9 mouse cellular contexts compared by ENCODE assay signal in genomic region chr17:32676040-32676635, GRCm38 (mm10). TPM values are rescaled to one million over a fixed set of nuclear protein-coding genes. Genes with fewer than 3 reads are reported as not detected.
DNase-seq lines count a peak whose midpoint lies in the region; ATAC-seq lines count a peak whose summit lies in the region.
"Had no signal": no experiment of that assay in that cellular context is flagged by ENCODE, and none has a peak within 500 bp of the region (broad histone marks: within the 10 kb centered on the region; RNA-seq: fewer than 3 reads in every experiment).

No protein-coding gene starts in this region.

- peak overlapping the region; percentile 28 for H3K4me2 ChIP-seq in heart, embryonic 16.5 days (ENCODE audit: low read depth, low read length)
- H3K4me2 ChIP-seq in forebrain, embryonic 12.5 days: 0 out of 2 replicates have a peak overlapping the region, but pooled peaks have one; percentile 6
- H3K4me2 ChIP-seq in lung, embryonic 16.5 days (ENCODE audit: low read depth, low read length): peak overlapping the region; percentile 24; the same call in 1 of the 2 replicates
- peak overlapping the region; percentile 40 for H3K4me2 ChIP-seq in stomach, embryonic 16.5 days (ENCODE audit: low read depth, low read length)

- H3K9ac ChIP-seq in heart, embryonic 16.5 days (ENCODE audit: low read length): no peak overlapping the region
- H3K9ac ChIP-seq in forebrain, embryonic 12.5 days: no peak overlapping the region
- no peak overlapping the region for H3K9ac ChIP-seq in lung, embryonic 16.5 days (ENCODE audit: low read length)
- no peak overlapping the region for H3K9ac ChIP-seq in stomach, embryonic 16.5 days (ENCODE audit: low read length)

- no peaks in the 10 kb centered on the region for H3K4me1 ChIP-seq in heart, embryonic 16.5 days (ENCODE audit: control insufficient read depth, insufficient read depth, low read length)
- no peaks in the 10 kb centered on the region for H3K4me1 ChIP-seq in forebrain, embryonic 12.5 days
- no peaks in the 10 kb centered on the region for H3K4me1 ChIP-seq in lung, embryonic 16.5 days (replicated peaks; ENCODE audit: control insufficient read depth, insufficient read depth, low read length)
- H3K4me1 ChIP-seq in stomach, embryonic 16.5 days (ENCODE audit: control insufficient read depth, insufficient read depth, low read length): no peaks in the 10 kb centered on the region

- no peak overlapping the region for H3K27ac ChIP-seq in heart, embryonic 16.5 days (ENCODE audit: low read length)
- H3K27ac ChIP-seq in forebrain, embryonic 12.5 days: no peak overlapping the region
- H3K27ac ChIP-seq in lung, embryonic 16.5 days (ENCODE audit: low read length): no peak overlapping the region
- H3K27ac ChIP-seq in stomach, embryonic 16.5 days (ENCODE audit: low read length): no peak overlapping the region

- no peaks in the 10 kb centered on the region for H3K27me3 ChIP-seq in heart, embryonic 16.5 days (ENCODE audit: control insufficient read depth, insufficient read depth, low read length)
- H3K27me3 ChIP-seq in forebrain, embryonic 12.5 days: peaks cover 4% of the 10 kb centered on the region
- no peaks in the 10 kb centered on the region for H3K27me3 ChIP-seq in lung, embryonic 16.5 days (ENCODE audit: control insufficient read depth, insufficient read depth, low read depth, low read length)
- no peaks in the 10 kb centered on the region for H3K27me3 ChIP-seq in stomach, embryonic 16.5 days (ENCODE audit: control insufficient read depth, insufficient read depth, low read length)

- no peak overlapping the region for H3K4me3 ChIP-seq in heart, embryonic 16.5 days (ENCODE audit: low read length)
- H3K4me3 ChIP-seq in forebrain, embryonic 12.5 days (replicated peaks): no peak overlapping the region
- H3K4me3 ChIP-seq in lung, embryonic 16.5 days (ENCODE audit: low read length): no peak overlapping the region
- H3K4me3 ChIP-seq in stomach, embryonic 16.5 days (replicated peaks; ENCODE audit: low read length): no peak overlapping the region

- no peaks in the 10 kb centered on the region for H3K36me3 ChIP-seq in heart, embryonic 16.5 days (ENCODE audit: control insufficient read depth, insufficient read depth)
- no peaks in the 10 kb centered on the region for H3K36me3 ChIP-seq in forebrain, embryonic 12.5 days (replicated peaks)
- H3K36me3 ChIP-seq in lung, embryonic 16.5 days (ENCODE audit: control insufficient read depth, insufficient read depth, low read length): no peaks in the 10 kb centered on the region
- H3K36me3 ChIP-seq in stomach, embryonic 16.5 days (ENCODE audit: control insufficient read depth, insufficient read depth, low read length): no peaks in the 10 kb centered on the region
- H3K36me3 ChIP-seq: G1E had no signal

- DNase-seq in heart, postnatal 25 days (ENCODE audit: low spot score): no peak
- no peak for DNase-seq in right cerebral cortex, postnatal 10 days (ENCODE audit: low spot score in 2 of 2)
- no peak for DNase-seq in right cerebral cortex, postnatal 14 days
- no peak for DNase-seq in B cell, adult 2 months

- intact Hi-C loops in heart, postnatal 25 days (cut with DNase I): no loop called here

- no peak for ATAC-seq in heart, embryonic 16.5 days (replicated peaks; ENCODE audit: extremely low read depth, insufficient read depth, low FRiP score)
- no peak for ATAC-seq in forebrain, embryonic 12.5 days (ENCODE audit: low FRiP score)
- ATAC-seq in lung, embryonic 16.5 days (ENCODE audit: low read depth): no peak
- no peak for ATAC-seq in stomach, embryonic 16.5 days (ENCODE audit: insufficient read depth, low FRiP score)

- WGBS in heart, embryonic 16.5 days: 38% methylated on average over 21 of the region's 21 CpGs
- WGBS in forebrain, embryonic 12.5 days: 46% methylated on average over 21 of the region's 21 CpGs
- WGBS in lung, embryonic 16.5 days: 35% methylated on average over 21 of the region's 21 CpGs
- 36% methylated on average over 21 of the region's 21 CpGs for WGBS in stomach, embryonic 16.5 days

- no peaks in the 10 kb centered on the region for H3K9me3 ChIP-seq in heart, embryonic 16.5 days (replicated peaks; ENCODE audit: control insufficient read depth, low read length)
- no peaks in the 10 kb centered on the region for H3K9me3 ChIP-seq in forebrain, embryonic 12.5 days
- no peaks in the 10 kb centered on the region for H3K9me3 ChIP-seq in lung, embryonic 16.5 days (ENCODE audit: control insufficient read depth, low read length)
- no peaks in the 10 kb centered on the region for H3K9me3 ChIP-seq in stomach, embryonic 16.5 days (replicated peaks; ENCODE audit: control insufficient read depth, low read length)
- H3K9me3 ChIP-seq: G1E had no signal

RNA-seq across cellular contexts. Expression of gene Cyp4f15, which starts 9.3 kb away (rescaled TPM):
- polyA plus RNA-seq in heart, embryonic 16.5 days (2015; fragmentation: Nextera tagmentation; extraction: Ambion mirVana): not detected in 2 replicates
- total RNA-seq in heart, postnatal 25 days (2021): not detected
- polyA plus RNA-seq in forebrain, embryonic 12.5 days (2016; fragmentation: Nextera tagmentation; extraction: Ambion mirVana): 0.91 and 1.5 TPM in 2 replicates
- polyA plus RNA-seq in lung, embryonic 16.5 days (2015; fragmentation: Nextera tagmentation; extraction: Ambion mirVana): not detected in 2 replicates
- 0.41 and 1.0 TPM in 2 replicates for polyA plus RNA-seq in stomach, embryonic 16.5 days (2015; fragmentation: Nextera tagmentation; extraction: Ambion mirVana)
- total RNA-seq: G1E had no signal
- polyA plus RNA-seq: G1E had no signal

RNA-seq across cellular contexts. Expression of gene Cyp4f40, which starts 17.4 kb away (rescaled TPM):
- not detected in 2 replicates for polyA plus RNA-seq in heart, embryonic 16.5 days (2015; fragmentation: Nextera tagmentation; extraction: Ambion mirVana)
- not detected for total RNA-seq in heart, postnatal 25 days (2021)
- not detected in 2 replicates for polyA plus RNA-seq in forebrain, embryonic 12.5 days (2016; fragmentation: Nextera tagmentation; extraction: Ambion mirVana)
- polyA plus RNA-seq in lung, embryonic 16.5 days (2015; fragmentation: Nextera tagmentation; extraction: Ambion mirVana): 0.21 TPM in 1 of 2 replicates, not detected in the other
- polyA plus RNA-seq in stomach, embryonic 16.5 days (2015; fragmentation: Nextera tagmentation; extraction: Ambion mirVana): 1.2 and 2.1 TPM in 2 replicates
- polyA plus RNA-seq: G1E had no signal

RNA-seq across cellular contexts. Expression of gene Cyp4f37, which starts 55.0 kb away (rescaled TPM):
- not detected in 2 replicates for polyA plus RNA-seq in heart, embryonic 16.5 days (2015; fragmentation: Nextera tagmentation; extraction: Ambion mirVana)
- not detected for total RNA-seq in heart, postnatal 25 days (2021)
- not detected in 2 replicates for polyA plus RNA-seq in forebrain, embryonic 12.5 days (2016; fragmentation: Nextera tagmentation; extraction: Ambion mirVana)
- polyA plus RNA-seq in lung, embryonic 16.5 days (2015; fragmentation: Nextera tagmentation; extraction: Ambion mirVana): not detected in 2 replicates
- not detected in 2 replicates for polyA plus RNA-seq in stomach, embryonic 16.5 days (2015; fragmentation: Nextera tagmentation; extraction: Ambion mirVana)
- polyA plus RNA-seq: G1E had no signal
